Mouse (Mus musculus): ENCODE data around the gene Atp2b2.

- TF ChIP-seq POLR2A (IDR thresholded peaks at IDR 0.05; ENCODE audit: insufficient read depth, low read depth, low read length) (no peak), CTCF (IDR thresholded peaks at IDR 0.05; ENCODE audit: insufficient read depth, low read depth, low read length) (no peak)
Measured at GRCm38 (mm10) chr6:113830463-113830862, 211.9 kb downstream of the Atp2b2 start.

Measured in olfactory bulb, adult 2 months (tissue).